Mouse (Mus musculus) spleen, adult 2 months (tissue): ENCODE results near the gene Dnmt1.
A peak's percentile ranks its signal among the peaks of the same experiment; 100 is the strongest.

Source experiments
- CTCF ChIP-seq: fragments of 200-500 bp; IDR thresholded peaks from 2 replicates; pipeline ENCODE4 v1.5.1; 2011; ENCODE audit warnings: mild to moderate bottlenecking, inconsistent platforms; ENCODE audit not compliant: insufficient read depth, insufficient read length, insufficient replicate concordance; ENCODE audit errors: extremely low read depth
- POLR2A ChIP-seq: fragments of 200-500 bp; IDR thresholded peaks from 2 replicates; pipeline ENCODE4 v1.6.1; 2011; ENCODE audit warnings: low read depth, low read length, inconsistent platforms

- TF ChIP-seq CTCF (peak; percentile 64; the same call in 1 of the 2 replicates), POLR2A (no peak)
These were observed 58.1 kb downstream of the Dnmt1 start for GRCm38 (mm10) chr9:20901466-20902173.
